Comparison of ENCODE assay signal across 8 mouse cellular contexts in genomic region chr19:45815170-45815569, GRCm38 (mm10). TPM values are rescaled to one million over a fixed set of nuclear protein-coding genes. Genes with fewer than 3 reads are reported as not detected.
A peak's percentile ranks its signal among the peaks of the same experiment; 100 is the strongest.
DNase-seq lines count a peak whose midpoint lies in the region; ATAC-seq and TF ChIP-seq lines count a peak whose summit lies in the region.

No protein-coding gene starts in this region.

- no peak for TF ChIP-seq CTCF in cortical plate, adult 2 months (IDR thresholded peaks at IDR 0.05; ENCODE audit: extremely low read depth, insufficient read depth, low read length)

- peak overlapping the region; percentile 65 for H3K4me2 ChIP-seq in heart, embryonic 16.5 days (ENCODE audit: low read depth, low read length)
- peak overlapping the region; percentile 90 for H3K4me2 ChIP-seq in hindbrain, embryonic 14.5 days (replicated peaks)
- peak overlapping the region; percentile 88 for H3K4me2 ChIP-seq in midbrain, embryonic 14.5 days (ENCODE audit: low read length)

- no peak overlapping the region for H3K27ac ChIP-seq in heart, embryonic 16.5 days (ENCODE audit: low read length)
- H3K27ac ChIP-seq in cortical plate, adult 2 months (ENCODE audit: insufficient read depth, low read length) = peak overlapping the region; percentile 86
- H3K27ac ChIP-seq in hindbrain, embryonic 14.5 days = no peak overlapping the region
- H3K27ac ChIP-seq in midbrain, embryonic 14.5 days (replicated peaks; ENCODE audit: low read depth, low read length) = no peak overlapping the region

- peak overlapping the region; percentile 65 for H3K9ac ChIP-seq in heart, embryonic 16.5 days (ENCODE audit: low read length)
- peak overlapping the region; percentile 66 for H3K9ac ChIP-seq in hindbrain, embryonic 14.5 days
- peak overlapping the region; percentile 53 for H3K9ac ChIP-seq in midbrain, embryonic 14.5 days (replicated peaks; ENCODE audit: low read length)

- H3K9me3 ChIP-seq in heart, embryonic 16.5 days (replicated peaks; ENCODE audit: control insufficient read depth, low read length) = no peaks in the 10 kb centered on the region
- H3K9me3 ChIP-seq in hindbrain, embryonic 14.5 days (ENCODE audit: control insufficient read depth, low read length) = no peaks in the 10 kb centered on the region
- no peaks in the 10 kb centered on the region for H3K9me3 ChIP-seq in midbrain, embryonic 14.5 days (ENCODE audit: control insufficient read depth, low read length)

- TF ChIP-seq POLR2A in cortical plate, adult 2 months (IDR thresholded peaks at IDR 0.05; ENCODE audit: extremely low read depth, insufficient read depth, low read length) = no peak

- 62% methylated on average over 10 of the region's 10 CpGs for WGBS in heart, embryonic 16.5 days
- WGBS in hindbrain, embryonic 14.5 days = 67% methylated on average over 10 of the region's 10 CpGs
- 61% methylated on average over 10 of the region's 10 CpGs for WGBS in midbrain, embryonic 14.5 days

- H3K4me3 ChIP-seq in heart, embryonic 16.5 days (ENCODE audit: low read length) = peak overlapping the region; percentile 55
- H3K4me3 ChIP-seq in cortical plate, adult 2 months (ENCODE audit: insufficient read depth, low read length) = peak overlapping the region; percentile 72
- peak overlapping the region; percentile 39 for H3K4me3 ChIP-seq in hindbrain, embryonic 14.5 days (replicated peaks; ENCODE audit: low read length)
- peak overlapping the region; percentile 39 for H3K4me3 ChIP-seq in midbrain, embryonic 14.5 days (replicated peaks; ENCODE audit: low read depth, low read length)

- intact Hi-C loops in heart, postnatal 10 days (cut with DNase I) = no loop called here

- H3K4me1 ChIP-seq in heart, embryonic 16.5 days (ENCODE audit: control insufficient read depth, insufficient read depth, low read length) = peaks cover 20% of the 10 kb centered on the region
- peaks cover 6% of the 10 kb centered on the region for H3K4me1 ChIP-seq in cortical plate, adult 2 months (ENCODE audit: control insufficient read depth, insufficient read depth, low read length)
- peaks cover 32% of the 10 kb centered on the region for H3K4me1 ChIP-seq in hindbrain, embryonic 14.5 days (replicated peaks; ENCODE audit: control insufficient read depth, insufficient read depth, low read length)
- H3K4me1 ChIP-seq in midbrain, embryonic 14.5 days (ENCODE audit: control insufficient read depth, insufficient read depth, low read length) = peaks cover 30% of the 10 kb centered on the region

- ATAC-seq in heart, embryonic 16.5 days (replicated peaks; ENCODE audit: extremely low read depth, insufficient read depth, low FRiP score) = no peak
- ATAC-seq in hindbrain, embryonic 14.5 days (ENCODE audit: low FRiP score) = 0 out of 2 replicates have a peak, but pooled peaks have one; percentile 1
- ATAC-seq in midbrain, embryonic 14.5 days (ENCODE audit: low FRiP score, low TSS enrichment) = peak; percentile 7; the same call in 1 of the 2 replicates

- peaks cover 5% of the 10 kb centered on the region for H3K27me3 ChIP-seq in heart, embryonic 16.5 days (ENCODE audit: control insufficient read depth, insufficient read depth, low read length)
- no peaks in the 10 kb centered on the region; the same call in 1 of the 2 replicates for H3K27me3 ChIP-seq in hindbrain, embryonic 14.5 days (ENCODE audit: control insufficient read depth, insufficient read depth, low read length)
- no peaks in the 10 kb centered on the region for H3K27me3 ChIP-seq in midbrain, embryonic 14.5 days (ENCODE audit: control insufficient read depth, insufficient read depth, low read length)

- no peak for DNase-seq in heart, postnatal 10 days
- no peak for DNase-seq in hindbrain, embryonic 14.5 days (ENCODE audit: low spot score)
- DNase-seq in midbrain, embryonic 14.5 days = no peak
- DNase-seq in Muller cell, postnatal 12 days (ENCODE audit: inconsistent ontology term) = no peak
- DNase-seq in ovary, postnatal 14 days (ENCODE audit: low spot score) = no peak
- no peak for DNase-seq in MN1 (ENCODE audit: low spot score)

- H3K36me3 ChIP-seq in heart, embryonic 16.5 days (ENCODE audit: control insufficient read depth, insufficient read depth) = no peaks in the 10 kb centered on the region
- no peaks in the 10 kb centered on the region for H3K36me3 ChIP-seq in hindbrain, embryonic 14.5 days (replicated peaks; ENCODE audit: control insufficient read depth, insufficient read depth)
- peaks cover 10% of the 10 kb centered on the region; the same call in 1 of the 2 replicates for H3K36me3 ChIP-seq in midbrain, embryonic 14.5 days (ENCODE audit: control insufficient read depth, insufficient read depth, low read length)

RNA-seq across cellular contexts. Expression of gene Kcnip2, which starts 0.7 kb away (rescaled TPM):
- polyA plus RNA-seq in heart, embryonic 16.5 days (2015; fragmentation: Nextera tagmentation; extraction: Ambion mirVana) = 16.6 and 17.9 TPM in 2 replicates
- 100 to 1,000 TPM; 121 to 139 TPM for total RNA-seq in heart, postnatal 10 days (2021)
- polyA plus RNA-seq in cortical plate, adult 2 months (2012; rRNA removed) = 156 and 181 TPM in 2 replicates
- polyA plus RNA-seq in hindbrain, embryonic 14.5 days (2014; fragmentation: Nextera tagmentation; extraction: Ambion mirVana) = 14.1 and 17.6 TPM in 2 replicates
- 3.9 and 5.0 TPM in 2 replicates for polyA plus RNA-seq in midbrain, embryonic 14.5 days (2014; fragmentation: Nextera tagmentation; extraction: Ambion mirVana)

RNA-seq across cellular contexts. Expression of gene Mgea5, which starts 31.5 kb away (rescaled TPM):
- 33.3 and 33.7 TPM in 2 replicates for polyA plus RNA-seq in heart, embryonic 16.5 days (2015; fragmentation: Nextera tagmentation; extraction: Ambion mirVana)
- 10 to 100 TPM; 73.6 to 77.1 TPM for total RNA-seq in heart, postnatal 10 days (2021)
- 134 and 137 TPM in 2 replicates for polyA plus RNA-seq in cortical plate, adult 2 months (2012; rRNA removed)
- polyA plus RNA-seq in hindbrain, embryonic 14.5 days (2014; fragmentation: Nextera tagmentation; extraction: Ambion mirVana) = 88.2 and 95.4 TPM in 2 replicates
- polyA plus RNA-seq in midbrain, embryonic 14.5 days (2014; fragmentation: Nextera tagmentation; extraction: Ambion mirVana) = 95.8 and 118 TPM in 2 replicates
